Mouse (Mus musculus) heart, postnatal 0 days (tissue): ENCODE results near the gene Aasdhppt.

Source experiments
- CTCF ChIP-seq: IDR thresholded peaks from 2 replicates; pipeline ENCODE4 v1.5.1; 2016; ENCODE audit warnings: antibody characterized with exemption, control low read depth, low read depth
- EP300 ChIP-seq: IDR thresholded peaks from 2 replicates; pipeline ENCODE4 v1.6.1; 2016; ENCODE audit warnings: antibody characterized with exemption, low read depth

DNA sequence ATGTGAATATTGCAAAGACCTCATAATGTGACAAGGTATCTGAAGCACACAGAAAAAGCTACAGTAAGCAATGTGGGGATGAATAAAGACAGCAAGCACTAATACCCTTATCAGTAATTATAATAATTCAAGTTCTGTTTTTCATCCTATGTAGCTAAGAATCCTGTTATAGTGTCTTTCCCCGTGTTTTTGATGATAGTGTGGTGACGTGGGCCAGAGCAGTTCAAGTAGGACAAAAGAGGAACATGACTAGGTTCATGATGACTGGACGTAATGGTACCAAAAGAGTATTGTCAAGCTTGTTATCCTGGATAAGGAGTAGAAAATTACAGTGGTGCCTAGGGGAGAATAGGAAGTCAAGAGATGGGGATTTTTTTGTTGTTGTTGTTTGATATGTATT is 1.4 kb upstream of the Aasdhppt start:
- TF ChIP-seq CTCF (no peak), EP300 (no peak)
